Mouse (Mus musculus) erythroblast, embryonic 14.5 days (primary cell): Measurements from ENCODE around the gene Pcca.

Experiments
- GATA1 ChIP-seq: IDR thresholded peaks from 2 replicates; pipeline ENCODE4 v1.6.1; 2012; ENCODE audit warnings: low read length, inconsistent platforms, mixed read lengths
- TAL1 ChIP-seq: IDR thresholded peaks from 3 replicates; pipeline ENCODE4 v1.6.1; 2012; ENCODE audit warnings: low read length, inconsistent platforms, mixed read lengths

- TF ChIP-seq GATA1 (no peak), TAL1 (no peak)
Observed at GRCm38 (mm10) chr14:122582057-122582456, 47.9 kb downstream of the Pcca start.
